Mouse (Mus musculus): ENCODE data around the gene Glra1.

Gene Glra1

DNA sequence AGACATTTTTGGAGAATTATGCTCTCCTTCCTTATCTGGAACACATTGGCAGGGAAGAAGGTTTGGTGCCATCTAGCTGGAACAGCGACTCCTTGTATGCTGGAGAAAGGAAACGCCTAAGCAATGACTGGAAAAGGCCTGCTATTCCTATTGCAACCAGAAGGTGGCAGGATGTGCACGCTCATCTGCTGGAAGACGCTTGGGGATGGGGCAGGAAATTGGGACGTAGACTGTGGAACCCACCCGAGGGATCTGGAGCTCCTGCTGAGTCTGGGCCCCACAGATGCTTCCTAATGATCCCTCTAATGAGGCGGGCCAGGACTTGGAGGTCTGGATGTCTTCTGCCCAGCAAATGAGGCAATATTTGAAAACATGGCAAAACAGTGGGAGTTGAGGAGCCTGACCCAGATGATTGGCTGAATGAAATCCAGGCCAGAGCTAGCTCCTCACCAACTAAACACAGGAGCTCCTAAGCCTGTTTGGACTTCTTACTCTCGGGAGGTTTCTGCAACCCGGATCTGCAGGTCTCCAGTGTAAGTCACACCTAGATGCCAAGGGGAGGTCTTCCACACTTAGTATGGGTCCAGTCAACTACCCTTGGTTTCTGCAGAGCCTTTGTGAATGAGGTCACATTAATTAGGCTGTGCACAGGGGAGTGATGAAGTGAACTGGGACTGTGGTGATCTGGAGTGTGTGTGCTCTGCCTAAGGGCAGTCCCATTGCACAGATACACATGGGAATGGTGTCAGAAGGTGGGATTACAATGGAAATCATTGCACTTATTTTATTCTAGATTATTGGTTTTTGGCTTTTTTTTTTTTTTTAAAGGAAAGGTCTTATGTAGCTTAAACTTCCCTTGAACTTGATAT is 89.0 kb downstream of the Glra1 start:
- DNase-seq (ENCODE audit: extremely low spot score): peak; percentile 84

DNA sequence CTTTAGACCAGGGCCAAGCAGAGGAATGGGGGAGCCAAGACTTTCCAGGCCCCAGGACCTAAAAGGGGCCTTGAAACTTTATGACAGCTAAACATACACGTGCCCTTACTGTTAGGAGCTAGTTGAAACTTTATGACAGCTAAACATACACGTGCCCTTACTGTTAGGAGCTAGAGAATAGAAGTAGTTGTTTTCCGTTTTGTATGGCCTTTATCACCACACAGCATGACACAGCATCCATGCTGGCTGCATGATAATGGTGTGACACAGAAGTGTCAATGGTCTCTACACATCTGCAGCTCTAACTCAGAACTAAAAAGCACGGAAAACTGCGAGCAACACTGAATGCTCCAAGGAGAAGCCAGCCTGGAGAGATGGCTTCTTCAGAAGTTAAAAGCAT is 90.3 kb downstream of the Glra1 start:
- no peak for DNase-seq (ENCODE audit: extremely low spot score)

DNA sequence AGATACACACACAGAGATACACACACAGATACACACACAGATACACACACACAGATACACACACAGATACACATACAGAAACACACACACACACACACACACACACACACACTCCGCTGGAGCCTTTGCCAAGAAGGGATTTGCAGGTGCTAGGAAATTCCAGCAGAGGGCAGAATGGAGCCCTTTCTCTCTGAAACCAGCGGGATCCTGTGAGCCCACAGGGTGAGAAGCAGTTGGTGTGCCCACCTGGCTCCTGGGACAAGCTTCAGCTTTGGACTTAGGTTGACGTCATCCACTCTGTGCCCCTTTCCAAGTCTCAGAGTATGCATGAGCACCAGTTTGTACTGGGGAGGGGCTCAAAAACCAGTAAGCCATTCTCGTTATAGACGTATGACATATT is 96.6 kb downstream of the Glra1 start:
- no peak for DNase-seq (ENCODE audit: extremely low spot score)

DNA sequence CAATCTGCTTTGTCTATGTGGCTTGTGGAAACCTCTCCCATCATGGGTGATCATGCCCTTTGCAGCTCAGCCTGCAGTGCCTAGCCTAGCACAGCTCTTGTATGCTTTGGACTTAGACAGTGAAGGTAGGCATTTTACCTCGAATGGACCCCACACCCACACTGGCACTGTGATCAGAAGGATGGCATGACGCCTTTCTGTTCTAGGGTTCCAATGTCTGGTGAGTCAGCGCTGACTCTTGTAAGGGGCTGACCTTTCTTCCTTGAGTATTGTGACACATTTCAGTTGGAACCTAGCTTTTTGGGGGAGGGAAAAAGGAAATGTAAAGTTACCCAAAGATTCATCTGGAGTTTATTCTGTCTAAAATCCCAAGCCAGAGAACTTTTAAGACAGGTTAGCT is 102.5 kb downstream of the Glra1 start:
- DNase-seq (ENCODE audit: extremely low spot score): no peak

DNA sequence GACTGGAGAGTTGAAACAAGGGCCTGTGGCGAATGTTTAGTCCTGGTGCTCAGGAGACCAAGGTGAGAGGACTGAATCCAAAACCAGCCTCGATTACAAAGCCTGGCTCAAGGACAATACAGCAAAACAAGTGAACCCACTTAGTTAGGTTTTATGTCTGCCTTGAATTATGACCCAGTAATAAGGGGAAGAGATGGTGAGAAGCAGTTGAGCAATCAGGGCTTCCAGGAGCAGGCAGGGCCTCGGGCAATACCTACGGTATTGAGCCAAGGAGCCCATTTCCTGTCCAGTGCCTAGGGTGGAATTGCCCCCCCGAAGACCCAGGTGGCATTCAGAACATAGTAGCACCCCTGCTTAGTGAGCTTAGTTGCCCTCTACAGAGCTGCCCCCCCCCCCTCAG is 105.1 kb downstream of the Glra1 start:
- DNase-seq (ENCODE audit: extremely low spot score): no peak

DNA sequence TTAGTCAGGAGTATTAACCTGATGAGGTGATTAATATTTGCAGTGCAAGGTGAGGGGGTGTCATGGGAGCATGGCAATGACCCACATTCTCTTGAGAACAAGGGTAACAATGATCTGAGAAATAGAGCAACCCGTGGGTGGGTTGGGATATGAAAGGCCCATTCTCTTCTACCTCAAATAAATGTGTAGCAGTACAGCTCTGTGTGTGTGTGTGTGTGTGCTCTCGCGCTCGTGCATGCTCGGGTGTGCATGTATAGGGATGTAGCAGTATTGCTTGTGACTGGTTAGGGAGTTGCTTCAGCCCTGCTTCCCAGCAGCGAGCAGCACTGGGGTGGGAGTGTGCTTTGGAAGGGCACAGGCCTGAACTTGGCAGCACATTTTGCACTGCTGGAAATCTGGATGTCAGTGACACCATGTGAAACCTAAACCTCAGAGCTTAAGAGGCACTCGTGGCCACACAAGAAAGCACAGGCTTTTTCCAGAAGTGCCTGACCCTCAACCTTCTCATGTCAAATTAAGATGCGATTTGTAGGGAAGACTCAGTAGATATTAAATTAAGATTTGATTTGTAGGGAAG is 106.0 kb downstream of the Glra1 start:
- DNase-seq (ENCODE audit: extremely low spot score): no peak

DNA sequence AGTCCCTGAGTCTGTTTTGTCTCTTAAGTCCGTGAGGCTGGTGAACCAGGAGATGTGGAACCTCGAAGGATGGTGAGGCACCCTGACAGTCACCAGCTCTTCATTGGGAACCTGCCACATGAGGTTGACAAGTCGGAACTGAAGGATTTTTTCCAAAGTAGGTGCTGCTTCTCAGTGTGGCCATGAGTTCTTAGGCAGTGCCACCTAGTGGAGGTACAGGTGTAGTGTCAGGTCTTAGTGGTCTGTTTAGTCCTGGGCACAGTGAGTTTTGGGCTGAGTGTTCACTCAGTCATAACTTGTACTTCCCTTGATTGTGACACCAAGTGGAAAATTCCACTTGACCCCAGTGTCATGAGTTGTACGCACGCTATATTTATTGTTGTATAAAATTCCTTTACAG is 110.1 kb downstream of the Glra1 start:
- DNase-seq (ENCODE audit: extremely low spot score): peak; percentile 39

DNA sequence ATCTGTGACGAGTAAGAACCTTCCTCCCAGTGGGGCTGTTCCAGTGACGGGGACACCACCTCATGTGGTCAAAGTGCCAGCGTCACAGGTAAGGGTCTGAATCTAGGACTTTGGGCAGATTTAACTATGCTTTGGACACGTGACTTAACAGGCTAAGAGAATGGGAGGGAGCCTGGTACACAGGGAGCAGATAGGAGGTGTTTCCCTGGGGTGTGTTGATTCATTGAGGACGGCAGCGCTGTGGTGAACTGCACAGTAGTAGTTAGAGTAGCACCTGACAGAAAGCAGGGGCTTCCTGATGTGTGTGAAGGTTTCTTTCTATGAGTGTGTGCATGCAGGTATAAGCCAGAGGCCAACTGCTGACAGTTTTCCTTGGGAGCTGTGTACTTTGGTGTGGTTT is 111.8 kb downstream of the Glra1 start:
- DNase-seq (ENCODE audit: extremely low spot score): no peak

DNA sequence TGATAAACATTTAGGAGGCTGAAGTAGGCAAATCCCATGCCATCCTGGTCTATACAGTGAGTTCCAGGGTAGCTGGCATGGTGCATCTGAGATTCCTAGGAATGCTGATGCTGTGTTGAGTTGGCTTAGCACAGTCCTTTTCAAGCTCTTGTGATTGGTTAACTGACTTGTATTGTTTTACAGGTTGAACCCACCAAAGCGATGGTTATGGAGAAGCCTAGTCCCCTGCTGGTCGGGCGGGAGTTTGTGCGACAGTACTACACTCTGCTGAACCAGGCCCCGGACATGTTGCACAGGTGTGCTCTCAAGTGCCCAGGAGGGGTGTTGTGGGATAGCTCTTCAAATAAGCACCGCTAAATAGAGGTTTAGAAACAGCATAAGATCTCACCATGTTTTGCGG is 122.6 kb downstream of the Glra1 start:
- no peak for DNase-seq (ENCODE audit: extremely low spot score)

DNA sequence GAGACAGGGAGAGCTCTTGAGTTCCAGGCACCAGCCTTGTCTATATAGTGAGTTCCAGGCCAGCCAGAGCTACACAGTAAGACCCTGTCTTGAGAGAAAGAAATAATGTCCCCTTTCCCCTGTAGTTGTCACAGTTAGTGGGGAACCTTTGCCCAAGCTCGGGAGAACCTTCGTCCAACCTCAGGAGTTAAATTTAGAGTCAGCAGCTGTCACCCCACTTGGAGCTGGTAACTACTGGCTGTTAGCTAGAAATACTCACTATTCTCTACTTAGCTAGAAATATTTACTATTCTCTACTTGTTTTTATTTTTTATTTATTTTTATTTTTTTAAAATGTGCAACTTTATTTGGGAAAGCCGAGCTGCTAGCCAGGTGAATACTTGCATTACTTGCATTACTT is 134.8 kb downstream of the Glra1 start:
- DNase-seq (ENCODE audit: extremely low spot score): no peak

DNA sequence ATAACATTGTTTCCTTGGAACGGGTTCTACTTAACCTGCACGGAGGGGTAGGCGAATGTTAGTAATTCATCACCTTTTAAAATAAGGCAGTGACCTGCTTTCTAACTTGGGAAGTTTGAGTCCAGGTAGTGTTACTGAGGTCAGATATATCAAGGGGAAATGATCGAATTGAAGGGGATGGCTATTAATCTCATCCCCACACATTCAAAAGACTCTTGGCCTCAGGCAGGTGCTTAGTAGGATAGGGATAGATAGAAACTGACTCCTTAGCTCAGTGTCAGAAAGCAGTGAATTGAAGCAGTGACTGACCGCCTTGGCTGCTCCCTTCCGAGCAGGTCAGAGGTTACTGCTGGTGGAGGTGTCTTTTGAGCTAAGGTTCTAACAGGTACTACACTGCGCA is 136.5 kb downstream of the Glra1 start:
- DNase-seq (ENCODE audit: extremely low spot score): no peak

DNA sequence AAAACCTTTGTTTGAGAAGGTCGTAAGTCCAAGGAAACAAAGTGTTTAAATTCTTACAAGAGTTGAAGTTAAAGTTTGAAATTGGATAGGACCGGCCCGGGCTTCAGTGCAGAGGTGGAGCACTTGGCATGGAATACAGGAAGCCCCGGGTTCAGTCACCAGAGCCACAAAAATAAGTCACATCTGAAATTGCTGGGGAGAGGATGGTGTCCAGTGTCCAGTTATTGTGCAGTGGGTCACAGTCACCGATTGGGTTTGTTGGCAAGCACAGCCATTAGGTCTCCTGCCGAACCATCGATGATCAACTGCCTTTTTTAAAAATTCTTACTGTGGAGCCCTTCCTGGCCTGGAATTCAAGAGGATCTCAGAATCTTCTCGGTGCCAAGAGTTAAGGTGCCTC is 137.2 kb downstream of the Glra1 start:
- no peak for DNase-seq (ENCODE audit: extremely low spot score)

DNA sequence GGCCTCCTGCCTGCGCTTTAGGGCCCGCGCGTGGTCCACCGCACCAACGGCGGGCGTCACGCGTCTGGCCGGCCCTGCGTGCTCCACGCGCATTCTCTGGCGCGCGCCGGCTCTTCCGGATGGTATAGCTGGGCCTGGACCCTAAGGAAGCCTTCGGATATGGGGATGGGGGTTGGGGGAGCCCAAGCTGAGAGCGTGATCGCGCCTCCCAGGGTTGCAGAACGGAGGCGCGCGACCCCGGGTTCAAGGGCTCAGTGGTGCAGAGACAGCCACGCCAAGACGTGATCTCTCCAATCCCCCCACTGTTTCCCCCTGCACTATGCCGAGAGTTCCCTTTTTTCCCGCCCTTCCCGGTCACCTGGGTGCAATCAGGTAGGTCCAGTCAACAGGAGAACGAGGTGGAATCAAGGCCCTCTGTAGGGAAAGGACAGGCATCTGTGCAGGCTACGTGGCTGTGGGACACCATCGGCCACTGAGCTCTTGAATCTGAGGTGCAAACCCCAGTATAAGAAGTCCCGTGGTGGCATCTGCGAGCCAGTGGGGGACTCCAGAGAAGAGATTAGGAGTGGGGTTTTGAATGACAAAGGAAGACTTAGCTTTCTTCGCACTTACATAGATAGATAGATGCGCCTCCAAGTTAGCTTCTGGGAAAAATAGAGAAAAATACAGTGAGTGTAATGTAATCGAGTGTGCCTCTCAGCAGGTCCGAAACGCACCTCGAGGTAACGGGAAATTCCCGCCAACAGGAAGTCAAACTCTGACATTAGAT is 137.9 kb downstream of the Glra1 start:
- DNase-seq (ENCODE audit: extremely low spot score): peak; percentile 51

DNA sequence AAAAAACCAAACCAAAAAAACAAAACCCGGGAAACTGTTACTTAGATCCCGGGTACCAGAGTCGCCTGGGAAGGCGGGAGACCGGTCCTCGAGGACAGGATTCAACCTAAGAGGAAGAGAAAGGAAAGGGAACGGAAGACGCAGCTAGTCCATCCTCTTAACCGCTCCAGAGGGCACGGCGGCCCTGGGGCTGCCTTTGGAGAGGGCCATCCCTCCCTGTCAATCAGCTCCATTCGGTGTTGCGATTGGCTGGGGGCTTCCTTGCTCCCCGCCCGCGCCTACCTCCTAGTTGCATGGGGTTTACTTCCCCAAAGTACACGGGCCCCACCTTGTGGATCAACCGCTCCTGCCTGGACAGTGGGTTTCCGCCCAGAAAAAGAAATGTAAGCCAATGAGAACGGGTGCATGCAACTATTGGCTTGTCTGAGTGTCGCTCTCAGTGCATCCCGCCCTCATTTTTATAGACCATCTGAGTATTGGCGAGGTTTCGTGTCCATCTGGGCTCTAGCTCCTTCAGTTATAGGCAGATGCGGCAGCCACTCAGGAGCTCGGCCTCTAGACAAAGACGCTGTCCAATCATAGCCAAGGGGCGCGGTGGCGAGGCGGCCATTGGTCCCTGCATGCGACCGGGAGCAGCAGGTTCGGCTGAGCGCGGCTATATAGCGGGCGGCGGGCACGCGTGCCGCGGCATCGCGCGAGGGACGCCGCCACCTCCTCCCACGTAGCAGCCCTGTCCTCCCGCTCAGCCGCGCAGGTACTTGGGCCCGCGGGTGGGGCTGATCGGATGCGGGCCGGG is 138.8 kb downstream of the Glra1 start, which contains the start of gene G3bp1:
G3bp1 (plus strand) TSS at position 638 of the 796 bp plus-strand sequence.
- DNase-seq (ENCODE audit: extremely low spot score): peak; percentile 98

DNA sequence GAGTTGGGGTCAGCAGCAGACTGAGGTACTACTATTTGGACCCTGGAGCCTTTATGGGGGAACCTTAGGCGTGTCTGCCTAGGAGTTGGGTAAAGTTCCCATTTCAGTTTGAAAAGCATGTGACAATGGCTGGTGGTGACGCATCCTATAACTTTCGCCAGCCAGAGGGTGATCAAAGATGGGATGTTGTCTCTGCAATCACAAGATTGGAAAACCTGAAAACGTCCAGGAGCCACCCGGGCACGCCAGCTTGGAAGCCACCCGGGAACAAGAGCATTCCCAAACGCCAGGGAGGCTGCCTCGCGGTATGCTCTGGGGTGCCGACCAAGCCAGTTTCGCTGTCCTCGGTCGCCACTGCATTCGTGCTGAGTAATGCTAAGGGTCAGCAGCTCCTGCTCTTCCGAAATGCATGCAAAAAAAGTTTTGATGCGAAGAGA is 139.4 kb downstream of the Glra1 start:
- DNase-seq (ENCODE audit: extremely low spot score): no peak

DNA sequence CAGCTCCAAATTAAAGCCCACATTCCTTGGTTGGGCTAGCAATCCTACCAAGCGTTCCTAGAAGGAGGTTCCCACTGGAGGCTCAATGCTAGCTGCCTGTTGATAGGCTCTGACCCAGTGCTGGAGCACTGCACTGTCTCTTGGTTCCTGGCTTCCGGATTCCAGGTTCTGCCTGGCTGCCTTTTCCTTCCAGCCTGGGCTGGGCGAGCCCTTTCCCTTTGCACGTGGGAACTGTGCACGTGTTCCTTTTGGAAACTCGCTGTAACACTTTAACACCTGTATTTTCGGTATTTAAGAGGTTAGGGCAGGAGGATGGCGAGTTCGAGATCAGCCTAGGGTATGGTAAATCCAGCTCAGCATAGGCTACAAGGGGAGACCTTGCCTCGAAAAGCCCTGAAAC is 140.0 kb downstream of the Glra1 start:
- DNase-seq (ENCODE audit: extremely low spot score): no peak

DNA sequence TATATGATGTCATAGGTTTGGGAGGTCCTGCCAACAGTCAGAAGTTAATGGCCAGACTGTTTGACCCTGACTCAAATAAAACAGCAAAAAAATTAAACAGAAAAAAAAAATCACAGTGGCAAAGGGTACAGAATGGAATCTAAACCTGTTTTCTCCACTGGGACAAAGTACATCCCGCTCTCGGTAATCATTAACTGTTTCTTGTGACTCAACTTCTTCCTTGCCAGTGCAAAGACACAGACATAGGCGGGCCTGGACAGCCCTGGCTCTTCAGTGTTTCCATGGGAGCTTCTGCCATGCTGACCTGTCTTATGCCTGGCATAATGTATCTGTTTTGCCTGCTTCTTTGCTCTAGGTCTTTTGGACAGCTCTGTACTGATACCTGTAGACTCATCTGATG is 142.8 kb downstream of the Glra1 start:
- DNase-seq (ENCODE audit: extremely low spot score): no peak

DNA sequence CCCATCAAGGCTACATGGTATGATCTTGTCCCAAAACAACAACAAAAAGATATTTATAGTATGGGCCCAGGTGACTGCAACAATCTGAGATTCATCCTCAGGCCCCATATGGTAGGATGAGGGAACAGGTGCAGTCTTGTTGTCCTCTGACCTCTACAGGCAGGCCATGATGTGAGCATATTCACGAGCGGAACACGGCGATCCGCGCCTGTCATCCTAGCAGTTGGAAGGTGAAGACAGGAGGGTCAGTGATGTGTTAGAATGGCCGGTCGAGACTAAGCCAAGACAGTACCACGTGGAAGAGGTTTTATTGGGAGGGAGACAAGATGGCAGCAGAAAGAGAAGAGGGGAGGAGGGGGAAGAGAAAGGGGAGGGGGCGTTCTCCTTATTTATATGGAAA is 143.3 kb downstream of the Glra1 start:
- no peak for DNase-seq (ENCODE audit: extremely low spot score)

Measured in embryo, embryonic 9.5 days (tissue).